Mouse (Mus musculus): ENCODE results near the gene Atp8a2.
A peak's percentile ranks its signal among the peaks of the same experiment; 100 is the strongest.
"Not testable (repeated sequence)": the region's sequence is repeated elsewhere in the genome, so short reads cannot be mapped to it uniquely, and the experiment has no call there.

The Atp8a2 gene

DNA sequence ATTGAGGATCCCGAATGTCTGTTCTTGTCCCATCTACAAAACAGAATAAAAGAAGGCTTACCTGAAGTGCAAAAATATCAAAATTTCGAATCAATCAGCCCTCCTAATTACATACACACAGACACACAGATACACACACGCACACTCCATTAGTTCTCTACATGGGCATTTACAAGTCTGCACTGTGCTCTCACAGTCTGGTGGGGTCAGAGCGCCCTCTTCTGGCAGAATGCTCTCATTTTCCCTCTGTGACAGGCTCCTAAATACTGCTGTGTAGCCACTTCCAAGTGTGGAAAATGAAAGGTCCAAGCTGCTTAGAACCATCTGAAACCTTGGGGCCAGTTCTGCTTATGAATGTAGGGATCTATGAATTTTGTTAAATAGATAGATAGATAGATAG, 181.1 kb downstream of the Atp8a2 start:
- peak; percentile 20 for DNase-seq (ENCODE audit: low spot score)

DNA sequence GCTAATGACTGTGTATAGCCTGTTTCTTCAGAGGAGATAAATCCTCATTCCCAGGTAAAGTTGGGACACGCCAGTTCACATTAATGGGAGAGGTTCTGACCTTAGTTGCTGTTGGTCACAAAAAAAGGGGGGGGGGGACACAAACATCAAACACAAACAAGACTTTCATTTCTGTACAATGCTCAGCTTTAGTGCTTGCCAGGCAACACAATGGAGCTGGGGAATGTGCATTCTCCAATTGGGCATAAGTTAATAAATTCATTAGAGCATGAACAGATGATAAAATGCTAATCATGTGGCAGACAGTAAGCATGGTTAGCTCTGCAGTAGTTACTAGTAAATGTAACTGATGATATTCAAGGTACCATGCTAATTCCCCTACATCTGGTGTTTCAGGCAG, 195.2 kb downstream of the Atp8a2 start:
- no peak for DNase-seq (ENCODE audit: low spot score)

DNA sequence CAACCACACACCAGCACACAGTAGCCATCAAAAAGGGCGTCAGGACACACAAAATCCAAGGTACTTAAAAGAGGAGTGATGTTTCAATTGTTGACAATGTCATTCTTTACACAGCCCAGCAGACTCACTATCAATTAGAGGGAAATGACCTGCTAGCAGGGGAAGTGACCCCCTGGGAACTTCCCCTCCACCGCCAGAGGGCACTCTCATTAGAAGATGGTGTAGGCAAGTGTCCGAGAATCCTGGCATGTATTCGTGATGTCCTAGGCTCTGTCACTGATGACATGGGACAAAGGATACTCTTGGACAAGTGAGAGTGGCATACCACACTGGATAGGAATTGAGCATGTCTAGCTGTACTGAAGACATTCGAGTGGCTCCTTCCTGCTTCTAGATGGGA, 208.1 kb downstream of the Atp8a2 start:
- no peak for DNase-seq (ENCODE audit: low spot score)

DNA sequence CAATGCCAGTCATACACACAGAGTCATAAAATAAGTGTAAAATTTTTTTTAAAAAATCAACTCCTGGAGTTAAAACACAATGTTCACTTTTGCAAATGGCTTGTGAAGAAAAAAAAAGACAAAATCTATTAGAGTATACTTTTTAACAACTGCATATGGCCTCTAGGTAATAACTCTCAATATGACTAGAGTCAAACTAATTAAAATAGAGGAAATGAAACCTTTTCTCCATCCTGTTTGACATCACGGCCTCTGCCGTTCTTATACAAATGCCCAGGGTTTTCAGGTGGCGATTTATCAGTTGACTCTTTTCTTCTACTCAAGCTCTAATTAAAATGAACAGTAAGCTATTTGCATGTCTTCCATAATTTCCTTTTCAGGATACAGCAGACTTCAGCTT, 209.0 kb downstream of the Atp8a2 start:
- no peak for DNase-seq (ENCODE audit: low spot score)

DNA sequence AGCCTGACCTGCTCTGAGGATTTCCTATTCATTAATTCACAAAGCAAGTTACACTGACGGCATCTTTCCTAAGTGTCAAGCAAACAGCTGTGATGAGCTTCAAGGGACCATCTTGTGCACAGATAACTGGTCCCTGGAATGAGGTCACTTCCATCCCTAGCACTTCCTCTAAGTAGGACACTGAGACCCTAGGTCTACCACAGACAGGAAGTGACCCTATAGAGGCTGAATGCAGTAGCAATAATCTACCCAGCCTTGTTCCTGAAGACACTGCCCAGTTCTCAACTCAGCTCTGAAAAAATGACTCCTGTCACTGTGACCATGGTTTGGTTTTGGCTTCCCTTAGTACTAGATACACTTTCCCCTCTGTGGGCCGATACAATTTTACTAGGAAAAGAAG, 219.0 kb downstream of the Atp8a2 start:
- no peak for DNase-seq (ENCODE audit: low spot score)

DNA sequence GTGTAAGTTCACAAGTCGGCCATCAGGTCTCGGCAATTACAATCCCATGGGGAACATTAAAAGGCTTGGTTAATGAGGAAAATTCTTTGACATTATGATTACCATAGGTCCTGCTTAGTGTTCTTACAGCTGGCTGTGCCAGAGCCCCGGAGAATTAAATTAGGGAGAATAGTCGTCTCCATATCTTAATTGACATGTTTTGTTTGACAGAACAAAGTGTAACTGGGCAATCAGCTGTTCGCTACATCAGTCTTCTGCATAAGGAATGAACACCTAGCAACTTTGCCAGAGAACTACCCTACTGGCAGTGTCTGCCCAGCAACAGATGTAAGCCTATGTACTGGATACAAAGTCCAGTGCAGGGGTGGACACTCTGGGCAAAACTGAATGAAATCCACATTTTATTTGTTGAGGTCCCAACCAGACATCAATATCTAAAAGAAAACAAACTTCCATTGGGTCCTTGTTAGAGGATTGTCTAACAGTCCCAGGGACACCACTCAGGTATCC, 225.7 kb downstream of the Atp8a2 start:
- DNase-seq (ENCODE audit: low spot score): no peak

DNA sequence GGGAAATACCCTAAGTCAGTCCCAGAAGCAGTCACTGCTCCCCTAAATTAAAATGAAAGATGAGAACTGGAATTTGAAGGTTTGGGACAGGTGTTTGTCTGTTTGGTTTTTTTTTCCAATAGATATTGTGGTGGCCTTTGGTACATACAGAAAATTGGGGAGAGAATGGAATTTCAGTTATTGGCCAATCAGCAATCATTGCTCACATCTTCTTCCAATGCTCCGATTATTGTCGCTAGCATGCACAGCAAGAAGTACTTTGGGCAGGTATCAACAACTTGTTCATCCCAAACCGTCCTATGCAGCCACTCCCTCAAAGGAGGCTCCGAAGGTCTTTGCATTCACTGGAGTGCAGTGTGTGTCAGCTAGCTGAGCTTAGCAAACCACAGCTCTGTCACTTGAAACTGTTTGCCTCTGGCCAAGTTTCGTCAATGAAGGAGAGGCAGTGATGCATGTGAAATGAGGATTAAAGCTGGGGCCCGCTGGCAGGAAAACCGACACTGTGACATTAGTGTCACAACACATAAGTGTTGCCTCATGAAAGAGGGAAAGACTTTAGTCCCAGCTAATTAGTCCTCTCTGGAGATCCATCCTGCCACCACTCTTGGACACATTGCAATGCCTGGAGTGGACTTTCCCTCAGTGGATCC, 227.4 kb downstream of the Atp8a2 start:
- DNase-seq (ENCODE audit: low spot score): no peak

DNA sequence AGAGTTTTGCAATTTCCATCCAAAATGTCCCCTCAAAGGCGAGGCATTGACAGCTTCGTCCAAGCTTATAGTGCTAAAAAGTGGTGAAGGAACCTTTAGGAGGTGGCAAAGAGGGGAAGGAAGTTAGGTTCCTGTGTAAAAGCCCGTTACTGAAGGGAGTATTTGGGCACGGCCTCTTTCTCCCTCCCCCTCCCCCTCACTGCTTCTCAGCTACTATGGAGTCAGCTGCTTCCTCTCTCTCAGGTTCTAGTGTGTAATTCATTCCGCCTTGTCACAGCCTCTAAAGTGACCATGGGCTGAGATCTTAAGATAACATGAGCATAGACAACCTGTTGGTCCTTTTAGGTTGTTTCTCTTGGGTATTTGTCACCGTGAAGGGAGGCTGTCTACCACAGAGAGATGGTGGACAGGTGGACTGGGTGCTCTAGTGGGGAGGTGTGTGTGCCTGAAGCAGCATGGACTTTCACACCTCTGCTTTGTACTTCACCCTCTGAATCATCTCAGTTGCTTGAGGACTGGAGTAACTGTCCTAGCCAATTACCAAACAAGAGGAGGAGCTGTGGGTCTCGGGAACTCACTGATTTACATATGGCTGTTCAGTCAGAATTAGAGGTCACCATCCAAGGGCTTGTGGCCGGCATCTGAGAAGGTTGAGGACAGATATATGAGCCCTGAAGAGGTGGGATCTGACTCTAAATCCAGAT, 229.0 kb downstream of the Atp8a2 start:
- no peak for DNase-seq (ENCODE audit: low spot score)

DNA sequence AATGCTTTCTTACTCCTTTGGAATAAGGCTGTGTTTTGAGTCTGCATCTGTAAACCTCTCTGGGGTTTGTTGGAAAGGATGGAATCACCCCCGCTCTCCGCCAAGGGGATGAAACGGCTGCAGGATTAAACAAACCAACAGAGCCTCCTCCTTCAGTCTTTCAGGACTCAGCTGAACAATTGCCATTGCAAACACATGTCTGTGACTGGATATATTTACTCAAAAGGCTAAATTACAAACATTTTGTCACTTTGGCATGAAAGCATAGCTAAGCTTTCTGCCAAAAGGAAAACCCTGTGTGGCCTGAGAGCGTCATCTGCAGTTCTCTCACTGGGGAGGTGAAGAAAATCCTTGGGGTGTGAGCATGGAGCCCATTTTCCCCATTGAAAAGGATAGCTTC, 230.0 kb downstream of the Atp8a2 start:
- no peak for DNase-seq (ENCODE audit: low spot score)

DNA sequence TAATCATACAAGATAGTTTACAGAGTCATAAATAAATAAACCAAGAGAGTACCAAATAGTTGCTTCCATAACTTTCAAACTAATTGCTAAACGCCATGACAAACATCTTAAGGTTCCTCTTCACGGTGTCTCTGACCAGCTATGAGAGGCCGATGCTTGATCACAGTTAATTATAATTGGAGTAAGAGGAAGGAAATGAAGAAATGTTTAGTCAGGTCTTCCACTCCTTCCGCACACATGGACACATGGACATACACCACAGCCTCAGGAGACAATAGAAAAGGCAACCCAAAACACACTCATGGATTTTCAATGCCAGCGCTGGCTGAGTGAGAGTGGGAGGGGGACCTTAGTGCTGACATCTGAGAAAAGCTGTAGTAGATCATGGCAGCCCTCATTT, 232.4 kb downstream of the Atp8a2 start:
- no peak for DNase-seq (ENCODE audit: low spot score)

DNA sequence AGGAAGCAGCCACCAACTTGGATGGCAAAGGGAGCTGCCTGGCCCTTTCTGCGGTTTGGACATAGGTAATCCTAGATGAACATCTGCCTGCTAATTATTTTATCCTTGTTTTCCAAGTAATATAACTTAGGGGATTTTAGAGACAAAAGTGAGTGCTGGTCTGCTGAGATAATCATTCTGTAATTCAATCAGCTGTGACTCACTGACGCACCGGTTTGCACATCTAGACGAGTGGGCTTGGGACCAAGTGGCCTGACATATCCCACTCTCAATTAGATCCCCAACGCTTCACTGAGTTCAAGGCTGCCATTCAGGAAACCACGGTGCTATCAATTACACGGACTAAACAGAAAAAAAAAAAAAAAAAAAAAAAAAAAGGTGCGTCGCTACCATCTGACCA, 236.0 kb downstream of the Atp8a2 start:
- DNase-seq (ENCODE audit: low spot score): no peak

DNA sequence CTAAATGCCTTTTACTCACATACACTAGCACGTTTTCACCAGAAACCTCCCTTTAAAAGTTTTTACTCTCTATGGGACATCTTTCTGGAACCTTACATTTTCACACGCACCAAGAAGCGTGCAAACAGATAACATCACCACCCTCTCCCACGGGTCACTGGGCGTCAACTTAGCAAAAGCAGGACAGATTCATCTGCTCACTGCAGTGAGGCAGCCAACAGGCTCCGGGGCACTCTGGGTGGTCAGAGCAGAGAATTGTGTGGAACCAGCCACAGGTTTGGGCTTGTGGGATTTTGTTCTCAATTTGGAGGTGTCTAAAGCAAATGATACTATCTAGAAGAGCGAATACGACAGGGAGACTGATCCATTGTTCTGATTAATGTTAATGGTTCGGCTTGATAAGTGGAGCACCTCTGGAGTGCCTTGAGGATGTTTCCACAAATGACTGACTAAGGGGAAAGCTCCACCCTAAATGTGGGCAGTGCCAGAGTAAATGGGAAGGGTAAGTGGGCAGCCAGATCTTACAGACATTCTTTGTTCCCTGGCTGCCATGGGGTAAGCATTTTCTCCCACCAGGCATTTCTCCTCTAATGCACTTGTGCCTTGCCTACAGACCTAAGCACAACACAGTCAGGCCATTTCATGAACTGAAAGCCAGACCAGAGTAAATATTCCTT, 236.6 kb downstream of the Atp8a2 start:
- no peak for DNase-seq (ENCODE audit: low spot score)

DNA sequence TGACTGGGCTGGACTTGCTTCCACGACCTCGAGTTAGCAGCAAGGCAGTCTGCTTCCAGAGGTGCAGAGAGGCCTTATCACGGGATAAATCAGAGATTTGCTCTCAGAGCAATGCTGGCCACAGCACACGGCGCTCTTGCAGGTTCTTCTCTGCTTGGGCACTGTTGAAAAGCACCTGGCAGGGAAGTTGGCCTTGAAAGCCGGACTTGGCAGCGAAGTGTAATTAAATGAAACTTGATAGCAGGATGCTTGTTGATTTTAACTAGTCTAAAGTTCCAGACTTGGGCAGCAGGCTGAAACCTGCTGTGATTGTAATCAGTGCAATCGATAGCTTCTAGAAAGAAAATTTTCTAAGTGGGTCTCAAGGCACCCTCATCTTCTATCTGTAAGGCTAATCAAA, 237.3 kb downstream of the Atp8a2 start:
- no peak for DNase-seq (ENCODE audit: low spot score)

DNA sequence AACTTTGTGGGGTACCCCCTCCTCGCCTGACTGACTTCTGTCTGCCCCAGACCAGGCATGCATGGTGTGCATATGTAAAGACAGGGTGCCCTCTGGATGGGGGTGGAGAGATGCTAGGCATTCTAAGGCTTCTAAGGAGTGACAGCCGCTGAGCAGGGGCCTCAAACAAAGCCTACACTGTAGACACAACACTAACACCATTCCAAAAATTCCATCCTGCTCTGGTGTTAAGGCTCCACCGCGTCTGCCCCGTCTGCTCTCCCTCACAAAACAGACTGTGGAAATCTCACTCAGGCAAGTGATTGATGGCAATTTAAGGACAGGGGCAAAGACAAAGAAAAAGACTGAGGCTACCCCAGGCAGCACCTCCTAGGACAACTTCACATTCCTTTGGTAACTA, 247.0 kb downstream of the Atp8a2 start:
- no peak for DNase-seq (ENCODE audit: low spot score)

DNA sequence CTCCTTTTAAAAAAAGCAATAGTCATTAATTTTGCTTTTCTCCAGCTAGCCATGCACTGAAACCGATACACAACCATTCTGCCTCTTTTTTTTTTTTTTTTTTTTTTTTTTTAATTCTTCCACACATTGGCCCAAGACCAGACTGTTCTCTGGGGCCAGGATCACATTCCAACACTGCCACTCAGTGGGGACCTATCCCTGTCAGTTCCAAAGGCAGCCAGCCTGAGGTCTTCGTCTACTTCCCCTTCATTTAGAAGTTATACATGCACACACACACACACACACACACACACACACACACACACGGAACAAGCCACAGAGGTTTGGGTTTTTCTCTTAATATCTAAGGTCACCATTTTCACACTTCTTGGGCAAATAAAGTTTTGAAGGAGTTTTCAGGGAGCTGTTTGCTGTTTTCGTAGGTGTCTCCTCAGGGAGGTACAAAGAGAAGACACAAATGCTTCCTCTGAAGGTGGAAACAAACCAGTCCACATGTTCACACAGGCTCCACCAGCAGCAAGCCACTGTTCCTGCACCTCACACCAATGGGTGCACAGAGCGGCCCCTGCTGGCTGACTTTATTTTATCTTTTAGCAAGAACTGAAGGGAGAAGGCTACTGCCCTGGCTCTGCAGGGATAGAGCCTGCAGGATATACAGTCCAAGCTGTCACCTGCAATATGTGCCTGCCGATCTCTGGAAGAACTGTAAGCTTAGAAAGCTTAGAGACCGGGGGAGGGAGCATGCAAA, 253.9 kb downstream of the Atp8a2 start:
- peak; percentile 37 for DNase-seq (ENCODE audit: low spot score)

DNA sequence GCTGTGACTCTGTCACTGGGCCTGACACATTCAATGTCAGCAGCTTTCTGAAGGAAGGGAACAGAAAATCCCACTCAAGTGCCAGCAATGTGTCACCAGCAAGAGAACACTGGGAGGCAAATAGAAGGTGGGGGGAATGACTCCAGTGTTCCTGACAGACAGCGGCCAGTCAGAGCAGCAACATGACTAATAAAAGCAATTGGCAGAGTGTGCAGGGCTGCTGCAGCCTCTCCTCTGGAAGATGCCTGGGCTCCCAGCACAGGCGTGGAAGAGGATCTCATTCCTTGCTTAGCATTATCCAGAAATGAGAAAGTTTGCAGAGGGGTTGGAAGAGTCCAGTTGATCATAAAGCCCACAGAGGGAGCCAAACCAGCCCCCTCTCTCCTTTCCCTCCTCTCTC, 254.8 kb downstream of the Atp8a2 start:
- DNase-seq (ENCODE audit: low spot score): no peak

DNA sequence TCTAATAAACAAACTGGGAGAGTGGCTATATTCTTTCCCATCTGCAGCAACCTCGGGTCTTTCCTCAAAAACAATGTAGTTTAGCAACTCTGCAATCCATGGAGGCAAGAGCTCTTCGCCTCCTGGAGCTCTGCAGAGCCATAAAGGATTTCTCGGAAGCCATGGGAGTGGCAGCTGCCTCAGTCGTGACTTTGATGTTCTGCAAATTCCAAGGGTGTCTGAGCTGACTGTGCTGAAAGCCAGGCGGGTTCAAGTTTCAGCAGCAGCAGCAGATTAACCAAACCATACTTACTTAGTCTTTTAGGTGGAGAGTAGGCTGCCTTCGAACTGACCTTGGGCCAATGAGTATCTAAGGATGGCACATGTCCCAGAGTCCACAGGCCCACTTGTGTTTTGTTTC, 264.6 kb downstream of the Atp8a2 start:
- DNase-seq (ENCODE audit: low spot score): no peak

DNA sequence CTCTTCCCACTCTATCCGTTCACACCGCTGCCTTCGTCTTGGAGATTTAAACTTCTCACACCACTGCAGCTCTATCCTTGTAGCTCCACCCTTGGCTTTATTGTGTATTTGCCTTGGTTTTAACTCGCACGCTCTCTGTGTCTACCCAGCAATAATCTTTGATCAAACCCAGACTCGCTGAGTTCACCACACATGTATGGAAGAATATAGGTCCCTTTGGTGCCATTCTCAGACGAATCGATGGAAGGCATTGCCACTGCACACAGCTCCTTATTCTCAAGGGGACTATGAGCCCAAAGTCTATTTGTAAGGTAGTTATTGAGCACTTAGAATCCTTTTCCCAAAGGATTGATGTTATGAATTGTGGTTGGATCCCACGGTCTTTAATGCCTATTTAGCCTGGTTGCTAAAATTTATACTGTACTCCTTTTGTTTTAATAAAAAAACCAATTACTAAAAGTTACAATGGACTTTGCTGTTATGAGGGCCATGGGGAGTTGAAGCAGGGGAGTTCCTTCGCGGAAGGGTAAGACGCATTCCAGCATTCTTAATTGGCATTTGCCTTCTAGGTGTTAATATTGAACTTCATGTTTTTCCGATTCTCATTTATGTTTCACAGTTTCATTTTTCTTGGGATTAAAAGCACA, 265.4 kb downstream of the Atp8a2 start:
- DNase-seq (ENCODE audit: low spot score): no peak

DNA sequence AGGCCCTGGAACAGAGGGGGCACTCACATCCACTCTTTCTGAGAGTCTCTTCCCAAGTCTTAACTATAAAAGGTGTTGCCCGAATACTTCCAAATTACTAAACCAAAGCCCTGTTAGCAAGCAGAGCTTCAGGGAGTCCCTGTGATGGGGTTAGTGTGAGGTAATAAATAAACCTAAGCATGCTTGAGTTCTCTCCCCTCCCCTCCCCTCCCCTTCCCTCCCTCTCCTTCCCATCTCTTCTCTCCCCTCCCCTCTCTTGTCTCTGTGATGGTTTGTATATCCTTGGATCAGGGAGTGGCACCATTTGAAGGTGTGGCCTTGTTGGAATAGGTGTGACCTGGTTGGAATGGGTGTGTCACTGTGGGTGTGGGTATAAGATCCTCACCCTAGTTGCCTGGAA, 267.8 kb downstream of the Atp8a2 start:
- not testable (repeated sequence) for DNase-seq (ENCODE audit: low spot score)

DNA sequence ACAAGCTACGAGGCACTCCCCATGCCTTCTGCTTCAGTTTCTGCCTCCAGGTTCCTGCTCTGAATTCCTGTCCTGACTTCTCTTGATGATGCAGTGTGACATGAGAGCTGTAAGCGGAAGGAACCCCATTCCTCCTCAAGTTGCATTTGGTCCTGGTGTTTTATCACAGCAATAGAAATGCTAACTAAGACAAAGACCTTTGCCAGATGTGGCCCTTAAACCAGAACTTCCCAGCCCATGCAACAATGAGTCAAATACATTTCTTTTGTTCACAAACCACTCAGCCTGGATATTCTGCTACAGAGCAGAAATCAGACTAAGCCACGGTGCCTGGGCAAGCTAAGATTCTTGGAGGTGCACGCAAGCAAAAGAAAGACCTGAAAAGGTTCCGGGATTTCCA, 268.2 kb downstream of the Atp8a2 start:
- no peak for DNase-seq (ENCODE audit: low spot score)

DNA sequence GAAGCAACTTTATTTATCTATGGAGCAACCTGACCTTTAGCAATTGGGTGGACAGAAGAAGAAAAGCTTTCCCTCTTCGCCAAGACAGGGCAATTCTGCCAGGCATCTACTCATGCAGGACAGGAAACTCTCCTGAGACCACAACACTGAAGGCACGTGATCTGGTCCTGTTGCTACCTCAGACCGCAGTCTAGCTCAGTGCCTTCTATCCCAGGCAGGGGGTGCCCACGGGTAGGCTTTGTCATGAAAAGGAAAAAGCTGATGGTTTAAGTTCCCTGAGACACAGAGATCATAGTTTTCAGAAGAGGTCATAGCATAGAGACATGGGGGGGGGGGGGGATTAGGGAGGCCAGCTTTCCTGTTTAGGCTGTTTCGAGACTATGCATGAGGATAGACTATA, 269.2 kb downstream of the Atp8a2 start:
- no peak for DNase-seq (ENCODE audit: low spot score)

DNA sequence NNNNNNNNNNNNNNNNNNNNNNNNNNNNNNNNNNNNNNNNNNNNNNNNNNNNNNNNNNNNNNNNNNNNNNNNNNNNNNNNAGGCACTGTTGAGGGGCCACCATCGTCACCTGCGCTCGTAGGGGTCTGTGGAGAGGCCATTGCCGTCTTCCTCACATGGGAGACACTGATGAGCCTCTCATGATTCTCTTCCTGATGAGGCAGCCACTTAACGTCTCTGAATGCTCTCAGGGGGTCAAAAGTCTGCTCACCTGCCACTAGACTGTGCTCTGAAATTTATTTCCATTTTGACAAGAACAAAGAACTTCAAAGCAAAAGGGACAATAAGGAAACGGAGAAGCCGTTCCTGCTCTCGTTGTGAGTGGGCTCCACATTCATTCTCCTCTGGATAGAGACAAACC, 277.1 kb downstream of the Atp8a2 start:
- DNase-seq (ENCODE audit: low spot score): no peak
